Comparison of ENCODE assay signal across 16 mouse cellular contexts in genomic region chr14:25044867-25045266, GRCm38 (mm10).
A peak's percentile ranks its signal among the peaks of the same experiment; 100 is the strongest.
DNase-seq lines count a peak whose midpoint lies in the region; ATAC-seq and TF ChIP-seq lines count a peak whose summit lies in the region.
"Had no signal": no experiment of that assay in that cellular context is flagged by ENCODE, and none has a peak within 500 bp of the region (broad histone marks: within the 10 kb centered on the region; RNA-seq: fewer than 3 reads in every experiment).

No protein-coding gene starts in this region.

- no peak for TF ChIP-seq POLR2A in limb, embryonic 14.5 days (IDR thresholded peaks at IDR 0.05; ENCODE audit: borderline replicate concordance, extremely low read depth, insufficient read depth, insufficient read length)

- H3K4me1 ChIP-seq in kidney, embryonic 15.5 days, result peaks cover 41% of the 10 kb centered on the region
- H3K4me1 ChIP-seq in embryonic facial prominence, embryonic 13.5 days, result peaks cover 47% of the 10 kb centered on the region
- H3K4me1 ChIP-seq in limb, embryonic 14.5 days (ENCODE audit: control insufficient read depth, insufficient read depth, low read length), result peaks cover 52% of the 10 kb centered on the region
- H3K4me1 ChIP-seq: forebrain, embryonic 13.5 days; midbrain, embryonic 15.5 days had no signal

- no peak for DNase-seq in kidney, postnatal 36 days
- DNase-seq in NIH3T3 (ENCODE audit: low read depth), result peak; percentile 42
- DNase-seq in limb, embryonic 14.5 days (ENCODE audit: low spot score), result peak; percentile 86
- DNase-seq in urinary bladder, postnatal 4 days (ENCODE audit: low spot score in 2 of 2), result no peak
- DNase-seq in liver, result no peak
- no peak for DNase-seq in yolk sac, embryonic 10.5 days (ENCODE audit: low spot score)
- DNase-seq: adrenal gland, postnatal 14 days; cerebellum, postnatal 36 days; gastrocnemius, postnatal 25 days; kidney, postnatal 14 days; lung, adult 2 months had no signal

- peak overlapping the region; percentile 57 for H3K27ac ChIP-seq in kidney, embryonic 15.5 days
- peak overlapping the region; percentile 72 for H3K27ac ChIP-seq in embryonic facial prominence, embryonic 13.5 days
- H3K27ac ChIP-seq in limb, embryonic 14.5 days (replicated peaks; ENCODE audit: low read depth, low read length), result peak overlapping the region; percentile 70
- H3K27ac ChIP-seq: forebrain, embryonic 13.5 days; heart, embryonic 15.5 days; midbrain, embryonic 15.5 days had no signal

- no peak overlapping the region for H3K4me2 ChIP-seq in kidney, embryonic 15.5 days
- no peak overlapping the region for H3K4me2 ChIP-seq in embryonic facial prominence, embryonic 13.5 days
- H3K4me2 ChIP-seq in limb, embryonic 14.5 days (replicated peaks; ENCODE audit: low read depth, low read length, severe bottlenecking), result no peak overlapping the region
- H3K4me2 ChIP-seq: forebrain, embryonic 13.5 days; heart, embryonic 15.5 days; midbrain, embryonic 15.5 days had no signal

- H3K36me3 ChIP-seq in kidney, embryonic 15.5 days, result no peaks in the 10 kb centered on the region
- H3K36me3 ChIP-seq in embryonic facial prominence, embryonic 13.5 days, result no peaks in the 10 kb centered on the region
- no peaks in the 10 kb centered on the region for H3K36me3 ChIP-seq in limb, embryonic 14.5 days (ENCODE audit: control insufficient read depth, insufficient read depth, low read length)
- H3K36me3 ChIP-seq: heart, embryonic 15.5 days; midbrain, embryonic 15.5 days had no signal

- 0 out of 2 replicates have a peak, but pooled peaks cover 3% of the 10 kb centered on the region for H3K27me3 ChIP-seq in kidney, embryonic 15.5 days
- H3K27me3 ChIP-seq in embryonic facial prominence, embryonic 13.5 days, result no peaks in the 10 kb centered on the region
- H3K27me3 ChIP-seq in limb, embryonic 14.5 days (ENCODE audit: control insufficient read depth, insufficient read depth, low read length), result no peaks in the 10 kb centered on the region
- H3K27me3 ChIP-seq: forebrain, embryonic 13.5 days; heart, embryonic 15.5 days; midbrain, embryonic 15.5 days had no signal

- no peaks in the 10 kb centered on the region for H3K9me3 ChIP-seq in kidney, embryonic 15.5 days (replicated peaks)
- H3K9me3 ChIP-seq in embryonic facial prominence, embryonic 13.5 days, result no peaks in the 10 kb centered on the region
- H3K9me3 ChIP-seq in limb, embryonic 14.5 days (ENCODE audit: control insufficient read depth, low read length), result no peaks in the 10 kb centered on the region
- H3K9me3 ChIP-seq: forebrain, embryonic 13.5 days; heart, embryonic 15.5 days; midbrain, embryonic 15.5 days had no signal

- H3K9ac ChIP-seq in kidney, embryonic 15.5 days, result no peak overlapping the region
- H3K9ac ChIP-seq in embryonic facial prominence, embryonic 13.5 days, result no peak overlapping the region
- H3K9ac ChIP-seq in limb, embryonic 14.5 days (ENCODE audit: low read depth, low read length, severe bottlenecking), result no peak overlapping the region
- H3K9ac ChIP-seq: forebrain, embryonic 13.5 days; heart, embryonic 15.5 days; midbrain, embryonic 15.5 days had no signal

- WGBS in kidney, embryonic 15.5 days, result 27% methylated on average over 7 of the region's 7 CpGs
- 24% methylated on average over 7 of the region's 7 CpGs for WGBS in embryonic facial prominence, embryonic 13.5 days
- WGBS in limb, embryonic 14.5 days, result 14% methylated on average over 7 of the region's 7 CpGs

- H3K4me3 ChIP-seq in kidney, embryonic 15.5 days (replicated peaks), result no peak overlapping the region
- H3K4me3 ChIP-seq in embryonic facial prominence, embryonic 13.5 days, result no peak overlapping the region
- no peak overlapping the region for H3K4me3 ChIP-seq in limb, embryonic 14.5 days (replicated peaks; ENCODE audit: low read length)
- H3K4me3 ChIP-seq: forebrain, embryonic 13.5 days; heart, embryonic 15.5 days; midbrain, embryonic 15.5 days had no signal

- ATAC-seq in kidney, embryonic 15.5 days (replicated peaks; ENCODE audit: low FRiP score), result peak; percentile 52; the same call in 1 of the 2 replicates
- ATAC-seq in embryonic facial prominence, embryonic 13.5 days (ENCODE audit: insufficient number of reproducible peaks, insufficient read depth, low FRiP score, low TSS enrichment, low read depth), result no peak
- ATAC-seq in limb, embryonic 14.5 days (ENCODE audit: low FRiP score, low read depth), result peak; percentile 85
- ATAC-seq: forebrain, embryonic 13.5 days; midbrain, embryonic 15.5 days had no signal

Comparison
In these comparisons a context has a peak if more than half of its experiments do, and no peak if none do; other contexts are left out.
1. DNase-seq: peak in NIH3T3 (single experiment) and limb, embryonic 14.5 days (single experiment); none in kidney, postnatal 36 days (0 of 2), urinary bladder, postnatal 4 days (0 of 2), liver (single experiment) and yolk sac, embryonic 10.5 days (single experiment).
2. Peak in every context shown above with its lines, with median percentiles within 50 percentile points of each other: H3K27ac ChIP-seq.